Mouse (Mus musculus) T-helper 1 cell (primary cell): Measurements from ENCODE around the gene Dcaf10.
"Not testable (repeated sequence)": the region's sequence is repeated elsewhere in the genome, so short reads cannot be mapped to it uniquely, and the experiment has no call there.

Source experiments
- in situ Hi-C: fragments of 300-600 bp; cut with MboI, MseI; formaldehyde crosslinking; loops from one replicate; pipeline ENCODE4 v1.15.1; 2025; ENCODE audit warnings: high pct_unique_total_duplicates

Gene Dcaf10

DNA sequence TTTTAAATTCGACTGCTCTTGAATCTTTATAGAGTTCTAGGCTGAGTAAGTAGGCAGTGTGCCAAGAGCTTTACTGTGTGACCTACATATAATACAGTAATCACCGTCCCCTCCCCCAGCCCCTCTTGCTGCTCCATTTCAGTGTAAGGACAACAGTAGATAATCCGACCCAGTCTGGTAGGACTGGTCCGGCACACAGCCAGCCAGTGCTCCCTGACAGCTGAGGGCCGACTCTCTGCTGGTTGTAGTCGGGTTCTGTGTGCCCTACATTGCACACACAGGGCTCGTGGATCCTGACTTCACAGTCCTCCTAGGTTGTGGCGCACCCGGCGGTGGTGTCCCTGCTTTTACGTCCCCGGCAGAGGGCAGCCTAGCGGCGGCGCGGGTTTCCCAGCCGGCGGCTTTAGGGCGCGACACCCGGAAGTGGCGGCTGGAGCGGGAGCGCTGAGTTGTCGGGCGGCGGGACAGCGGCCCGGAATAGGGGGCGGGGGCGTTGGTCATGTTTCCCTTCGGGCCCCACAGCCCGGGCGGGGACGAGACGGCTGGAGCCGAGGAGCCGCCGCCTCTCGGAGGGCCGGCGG is at the start of gene Dcaf10:
TSS of gene Dcaf10 (plus strand) at position 433 of the 581 bp plus-strand sequence.
- in situ Hi-C loops = loop anchor here (5.0 kb wide), 1 partner anchor 1104 kb away; no protein-coding TSS in a partner anchor

- in situ Hi-C loops = no loop called here
Measured at GRCm38 (mm10) chr4:45296662-45297564, 45.0 kb upstream of the Dcaf10 start, which contains the start of gene Trmt10b. Gene Trmt10b (plus strand): TSS chr4:45297127.

- in situ Hi-C loops = no loop called here
Measured at GRCm38 (mm10) chr4:45305536-45305935, 36.4 kb upstream of the Dcaf10 start.

DNA sequence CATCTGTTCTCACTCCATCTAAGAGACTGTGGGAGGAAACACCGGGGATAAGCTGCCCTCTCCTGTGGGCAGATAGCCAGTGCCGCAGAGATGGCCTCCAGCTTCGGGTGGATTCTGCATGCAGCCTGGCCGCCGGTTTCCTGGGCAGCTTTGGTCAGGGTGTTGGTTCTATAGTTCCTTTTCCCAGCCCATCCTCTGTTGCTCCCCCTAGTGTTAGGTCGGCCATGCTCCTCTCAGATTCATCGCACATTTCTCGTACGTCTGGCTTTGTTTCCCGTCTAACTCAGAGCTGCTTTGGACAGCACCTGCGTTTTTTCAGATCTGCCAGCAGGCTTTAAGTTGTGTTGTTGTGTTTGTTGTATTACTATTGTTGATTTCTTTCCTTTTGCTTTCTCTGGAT is 33.9 kb upstream of the Dcaf10 start:
- in situ Hi-C loops = no loop called here

DNA sequence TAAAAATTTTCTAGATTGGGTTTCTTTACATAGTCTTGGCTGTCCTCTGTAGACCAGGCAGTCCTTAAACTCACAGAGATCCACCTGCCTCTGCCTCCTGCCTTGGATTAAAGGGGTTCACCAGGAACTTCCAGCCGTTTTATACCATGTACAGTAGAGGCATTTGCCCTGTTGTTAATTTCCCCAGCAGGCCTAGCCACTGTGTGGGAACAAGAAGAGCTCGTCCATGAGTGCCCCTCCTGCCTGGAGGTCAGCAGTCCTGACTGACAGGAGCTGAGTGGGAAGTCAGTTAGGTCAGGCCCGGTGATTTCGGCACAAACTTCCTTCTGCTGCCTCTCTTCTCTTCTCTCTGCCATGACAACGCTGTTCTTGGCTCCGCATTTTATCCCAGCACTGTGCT is 33.3 kb upstream of the Dcaf10 start:
- in situ Hi-C loops = no loop called here

DNA sequence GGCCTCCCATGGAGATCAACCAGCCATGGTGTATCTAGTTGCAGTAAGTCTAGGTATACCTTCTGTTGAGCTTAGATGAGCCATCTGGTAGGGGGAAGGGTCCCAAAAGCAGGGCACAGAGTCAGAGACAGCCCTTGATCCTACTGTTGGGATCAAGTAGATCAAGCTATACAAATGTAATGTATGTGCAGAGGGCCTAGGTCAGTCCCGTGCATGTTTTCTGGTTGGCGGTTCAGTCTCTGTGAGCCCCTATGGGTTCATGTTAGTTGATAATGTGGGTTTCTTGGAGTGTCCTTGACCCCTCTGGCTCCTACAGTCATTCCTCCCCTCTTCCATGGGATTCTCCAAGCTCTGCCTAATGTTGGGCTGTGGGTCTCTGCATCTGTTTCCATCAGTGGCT is 30.8 kb upstream of the Dcaf10 start:
- in situ Hi-C loops = no loop called here

GRCm38 (mm10) chr4:45320159-45320816 is 21.6 kb upstream of the Dcaf10 start:
- in situ Hi-C loops = no loop called here

DNA sequence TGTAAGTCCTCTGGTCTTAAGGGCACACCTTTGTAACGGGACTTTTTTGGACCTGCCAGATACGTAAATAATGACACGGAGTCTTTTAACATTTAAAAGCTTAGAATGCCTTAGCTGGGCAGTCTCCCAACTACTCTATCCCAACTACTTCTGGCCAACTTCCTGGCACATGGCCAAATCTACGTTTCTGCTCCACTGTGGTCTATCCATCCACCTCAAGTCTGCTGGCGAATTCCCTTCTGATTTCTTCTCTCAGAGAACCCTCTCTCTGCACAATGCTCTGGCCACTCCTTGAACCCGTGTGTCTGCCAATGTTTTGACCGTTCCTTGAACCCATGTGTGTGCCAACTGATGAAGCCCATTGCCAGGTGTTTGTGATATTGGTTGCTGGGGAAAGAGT is 10.8 kb upstream of the Dcaf10 start:
- in situ Hi-C loops = no loop called here

GRCm38 (mm10) chr4:45332466-45332865 is 9.4 kb upstream of the Dcaf10 start:
- in situ Hi-C loops = no loop called here

DNA sequence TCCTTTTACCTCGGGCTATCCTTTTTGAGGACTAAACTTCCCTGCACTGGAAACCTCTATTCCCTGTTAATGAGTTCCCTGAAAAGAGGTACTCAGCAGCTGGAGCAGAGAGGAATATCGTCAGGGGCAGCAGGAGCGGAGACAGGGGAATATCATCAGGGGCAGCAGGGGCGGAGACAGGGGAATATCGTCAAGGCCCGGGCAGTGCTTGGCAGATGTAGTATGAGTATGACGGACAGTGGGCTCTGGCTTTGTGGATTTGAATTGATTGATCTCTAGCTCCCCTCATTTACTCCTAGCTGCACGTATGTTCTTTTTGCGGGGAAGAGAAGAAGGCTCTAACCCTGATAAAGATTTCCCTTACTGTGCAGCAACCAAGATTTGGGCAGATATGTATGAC is 675 bp upstream of the Dcaf10 start:
- in situ Hi-C loops = loop anchor here (5.0 kb wide), 1 partner anchor 1104 kb away; no protein-coding TSS in a partner anchor

DNA sequence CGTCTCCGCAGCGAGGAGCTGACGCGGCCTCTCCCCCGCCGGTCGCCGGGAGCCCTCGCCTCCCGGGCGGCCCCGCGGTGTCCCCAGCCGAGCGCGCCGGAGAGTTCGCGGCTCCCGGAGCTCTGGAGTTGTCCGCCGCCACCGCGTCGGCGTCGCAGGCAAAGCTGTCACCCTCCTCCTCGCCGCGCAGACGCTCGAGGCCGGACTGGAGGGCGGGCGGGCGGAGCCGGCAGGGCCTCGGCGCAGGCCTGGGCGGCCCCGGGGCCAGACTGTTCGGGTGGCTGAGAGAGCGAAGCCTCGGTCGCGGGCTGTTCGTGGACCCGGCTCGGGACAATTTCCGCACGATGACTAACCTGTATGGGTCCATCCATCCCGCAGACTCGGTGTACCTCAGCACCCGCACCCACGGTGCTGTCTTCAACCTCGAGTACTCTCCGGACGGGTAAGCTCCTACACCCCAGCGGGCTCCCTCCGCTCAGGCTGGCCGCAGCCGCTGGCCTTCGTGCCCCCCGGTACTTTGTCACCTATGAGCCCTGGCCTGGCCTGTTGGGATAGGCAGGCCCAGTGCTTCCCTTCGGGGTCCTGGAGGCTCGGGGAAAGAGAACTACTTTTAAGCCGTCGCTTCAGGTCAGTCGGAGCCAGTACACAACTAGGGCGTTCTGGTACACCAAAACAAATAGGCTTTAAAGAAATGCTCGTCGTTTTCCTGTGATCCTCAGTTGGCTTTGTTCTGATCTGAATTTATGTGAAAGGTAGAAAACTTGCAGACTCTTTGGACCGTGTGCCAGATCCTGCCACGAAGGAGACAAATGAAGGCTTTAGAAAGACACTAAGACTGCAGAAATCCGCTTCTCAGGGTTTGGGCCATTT is 620 bp downstream of the Dcaf10 start, which contains the start of gene Exosc3:
TSS of gene Exosc3 (minus strand) at position 447 of the 870 bp plus-strand sequence.
- in situ Hi-C loops = loop anchor here (5.0 kb wide), 1 partner anchor 1105 kb away; no protein-coding TSS in a partner anchor

DNA sequence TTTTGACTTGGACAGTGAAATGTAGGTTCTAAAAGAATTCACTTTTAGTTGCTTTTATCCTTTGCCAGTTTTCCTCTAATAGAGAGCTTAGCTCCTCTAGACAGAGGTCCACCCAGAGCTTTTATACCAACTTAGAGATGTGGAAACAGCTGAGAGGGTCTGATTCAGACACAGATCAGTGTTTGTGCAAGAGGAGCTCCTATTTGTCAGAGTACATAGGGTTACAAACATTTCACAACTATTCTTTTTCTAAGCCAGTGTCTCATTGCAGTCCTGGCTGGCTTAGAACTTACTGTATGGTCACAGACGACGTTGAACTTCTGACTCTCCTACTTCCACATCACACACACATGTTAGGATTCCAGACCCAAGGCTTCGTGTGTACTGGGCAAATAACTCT is 14.8 kb downstream of the Dcaf10 start:
- in situ Hi-C loops = no loop called here

DNA sequence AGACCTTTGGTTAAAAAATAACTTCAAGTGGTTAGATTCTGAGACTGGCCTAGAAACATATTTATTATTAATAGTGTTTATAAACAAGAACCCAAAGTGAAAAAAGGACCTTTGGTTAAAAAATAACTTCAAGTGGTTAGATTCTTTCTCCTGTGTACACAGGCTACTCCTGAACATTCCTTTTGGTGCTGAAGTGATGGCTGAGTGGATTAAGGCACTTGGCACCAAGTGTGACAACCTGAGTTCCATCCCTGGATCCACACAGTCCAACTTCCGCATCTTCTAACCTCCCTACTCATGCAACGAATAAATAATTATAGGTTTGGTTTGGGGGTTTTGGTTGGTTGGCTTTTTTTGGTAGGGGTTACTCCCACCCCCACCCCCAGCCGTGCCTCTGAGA is 29.4 kb downstream of the Dcaf10 start:
- in situ Hi-C loops = no loop called here

- in situ Hi-C loops = no loop called here
Measured at GRCm38 (mm10) chr4:45374879-45375278, 33.0 kb downstream of the Dcaf10 start.

DNA sequence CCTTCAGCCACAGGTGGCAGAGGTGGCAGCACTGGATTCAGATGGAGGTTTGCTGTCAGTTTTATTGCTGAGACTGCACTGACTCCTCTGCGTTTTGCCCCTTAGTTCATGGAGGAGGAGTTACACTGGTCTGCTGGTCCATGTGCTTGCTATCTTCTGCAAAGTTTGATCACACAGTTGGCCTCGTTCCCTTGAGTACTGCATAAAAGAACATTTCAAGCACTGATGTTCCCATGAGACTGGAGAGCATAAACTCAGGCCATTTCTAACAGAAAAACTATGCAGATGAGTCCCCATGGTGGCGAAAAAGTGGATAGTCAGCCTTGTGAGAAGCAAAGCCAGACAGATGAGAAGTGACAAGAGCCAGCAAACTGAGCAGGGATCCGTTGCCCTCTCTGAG is 34.7 kb downstream of the Dcaf10 start:
- in situ Hi-C loops = no loop called here

DNA sequence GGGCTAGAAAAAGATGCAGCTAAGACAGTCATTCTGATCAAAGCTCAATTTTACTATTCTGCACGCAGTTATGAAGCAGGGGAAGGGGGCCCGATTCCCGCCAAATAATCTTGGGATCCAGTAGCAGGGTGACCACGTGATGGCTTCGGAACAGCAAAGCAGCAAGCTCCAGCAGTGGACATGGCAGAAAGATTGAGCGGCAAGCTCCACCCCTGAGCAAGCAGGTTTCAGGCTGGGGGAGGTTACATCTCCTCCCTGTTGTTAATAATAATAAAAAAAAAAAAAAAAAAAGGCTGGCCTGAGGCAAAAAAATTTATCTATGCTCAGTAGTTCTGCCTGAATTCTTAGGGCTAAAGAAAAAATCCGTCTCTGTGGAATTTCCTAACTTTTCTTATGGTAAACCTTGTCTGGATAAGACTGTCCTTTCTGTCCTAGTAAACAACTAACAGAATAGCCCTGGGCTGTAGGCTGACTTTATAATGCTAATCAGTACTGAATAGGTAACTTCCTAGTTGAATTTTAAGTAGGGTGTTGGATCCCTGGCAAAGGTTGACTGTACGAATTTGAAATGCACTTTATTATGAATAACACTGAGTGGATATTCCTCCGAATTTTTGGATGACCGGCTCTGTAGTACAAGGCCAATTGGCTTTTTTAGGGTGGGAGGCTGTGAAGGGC is 39.1 kb downstream of the Dcaf10 start:
- in situ Hi-C loops = not testable (repeated sequence)

GRCm38 (mm10) chr4:45382133-45382532 is 40.2 kb downstream of the Dcaf10 start:
- in situ Hi-C loops = not testable (repeated sequence)

- in situ Hi-C loops = not testable (repeated sequence)
Measured at GRCm38 (mm10) chr4:45387296-45387695, 45.4 kb downstream of the Dcaf10 start.

DNA sequence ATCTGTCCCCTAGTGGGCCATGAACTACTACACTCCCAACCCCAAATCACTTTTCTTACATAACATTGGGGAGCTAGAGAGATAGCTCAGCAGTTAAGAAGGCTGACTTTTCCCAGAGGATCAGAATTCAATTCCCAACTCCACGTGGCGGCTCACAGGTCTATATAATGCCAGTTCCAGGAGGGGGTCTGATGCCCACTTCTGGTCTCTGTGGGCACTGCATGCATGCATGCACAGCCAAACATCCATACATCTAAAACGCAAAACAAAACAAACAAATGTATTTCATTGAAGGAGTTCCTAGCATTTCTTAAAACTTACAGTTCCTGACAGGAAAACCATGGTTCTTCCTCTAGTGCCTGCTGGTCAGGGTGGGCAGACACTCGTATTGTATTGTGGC is 50.2 kb downstream of the Dcaf10 start:
- in situ Hi-C loops = no loop called here

- in situ Hi-C loops = no loop called here
Measured at GRCm38 (mm10) chr4:45392572-45392971, 50.7 kb downstream of the Dcaf10 start.

DNA sequence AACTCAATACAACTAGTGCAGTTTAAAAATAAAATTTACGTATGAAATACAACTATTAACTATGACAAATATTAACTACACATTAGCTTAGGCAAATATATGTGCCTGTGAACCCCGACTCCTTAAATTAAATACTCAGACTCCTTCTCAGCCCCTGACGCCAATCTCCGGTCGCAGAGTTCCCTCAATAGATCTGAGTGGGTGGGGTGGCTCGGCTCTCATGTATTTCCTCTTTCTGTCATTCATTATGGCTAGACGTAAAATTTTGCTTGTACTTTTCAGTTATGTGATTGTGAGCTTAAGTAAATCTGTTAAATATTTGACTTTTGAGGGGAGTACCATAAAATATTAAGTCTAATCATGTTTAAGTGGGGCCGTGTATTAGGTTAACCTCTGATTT is 51.1 kb downstream of the Dcaf10 start:
- in situ Hi-C loops = no loop called here
